Mouse (Mus musculus) embryonic facial prominence, embryonic 10.5 days (tissue): ENCODE results near the gene Frmpd1. TPM values are rescaled to one million over a fixed set of nuclear protein-coding genes. Genes with fewer than 3 reads are reported as not detected.

Experiments used
- DNase-seq: peaks from one replicate; pipeline ENCODE4 v3.0.0-alpha.2; 2017; ENCODE audit warnings: low spot score
- H3K27ac ChIP-seq: fragments of 300-500 bp; sonication (generic); replicated peaks from 2 replicates; pipeline ENCODE4 v1.5.1; 2016; ENCODE audit warnings: mild to moderate bottlenecking
- H3K27me3 ChIP-seq: fragments of 300-500 bp; sonication (generic); replicated peaks from 2 replicates; pipeline ENCODE4 v1.6.1; 2016; ENCODE audit warnings: low read depth, mild to moderate bottlenecking; ENCODE audit not compliant: poor library complexity, severe bottlenecking
- H3K36me3 ChIP-seq: fragments of 300-500 bp; sonication (generic); replicated peaks from 2 replicates; pipeline ENCODE4 v1.6.1; 2016; ENCODE audit warnings: mild to moderate bottlenecking, moderate library complexity
- H3K4me1 ChIP-seq: fragments of 300-500 bp; sonication (generic); 2 replicates; pipeline ENCODE4 v1.6.1; 2016
- H3K4me3 ChIP-seq: fragments of 300-500 bp; sonication (generic); 2 replicates; pipeline ENCODE4 v1.5.1; 2016; ENCODE audit warnings: mild to moderate bottlenecking, moderate library complexity
- H3K9me3 ChIP-seq: fragments of 300-500 bp; sonication (generic); 2 replicates; pipeline ENCODE4 v1.6.1; 2016; ENCODE audit warnings: mild to moderate bottlenecking
- WGBS: fragments of 180-500 bp; shearing (Covaris S2); methylation state at CpG from one replicate; pipeline ENCODE4 v1.1.7; 2016; 5-methylcytosine and 5-hydroxymethylcytosine counted together
- polyA plus RNA-seq: library from polyadenylated mRNA; unstranded; fragments of >200 nt; fragmentation: Nextera tagmentation; extraction: Ambion mirVana; gene quantifications from 2 replicates; pipeline ENCODE4 v1.2.1, GENCODE M21; 2016

Gene Frmpd1
- polyA plus RNA-seq, 1 experiment from 2014 or later = 2.0 TPM

GRCm38 (mm10) chr4:45185331-45185669 lies 625 bp downstream of the Frmpd1 start:
- no peaks in the 10 kb centered on the region for H3K36me3 ChIP-seq
- peak overlapping the region; percentile 83; the same call in 1 of the 2 replicates for H3K27ac ChIP-seq
- peak overlapping the region; percentile 78 for H3K4me3 ChIP-seq
- H3K9me3 ChIP-seq = no peaks in the 10 kb centered on the region
- H3K27me3 ChIP-seq = peaks cover 75% of the 10 kb centered on the region
- under 1% methylated on average over 10 of the region's 10 CpGs for WGBS
- H3K4me1 ChIP-seq = peaks cover 27% of the 10 kb centered on the region
- no peak for DNase-seq

GRCm38 (mm10) chr4:45198296-45198695 lies 13.6 kb downstream of the Frmpd1 start:
- no peak for DNase-seq

GRCm38 (mm10) chr4:45203283-45203682 lies 18.6 kb downstream of the Frmpd1 start:
- H3K4me1 ChIP-seq = peaks cover 29% of the 10 kb centered on the region
- no peak overlapping the region for H3K4me3 ChIP-seq
- H3K27me3 ChIP-seq = no peaks in the 10 kb centered on the region
- DNase-seq = no peak
- 87% methylated on average over 7 of the region's 7 CpGs for WGBS
- no peaks in the 10 kb centered on the region for H3K36me3 ChIP-seq
- no peaks in the 10 kb centered on the region for H3K9me3 ChIP-seq
- H3K27ac ChIP-seq = no peak overlapping the region

More at GRCm38 (mm10) chr4:45198296-45198695, 13.6 kb downstream of the Frmpd1 start:
- Histone ChIP-seq H3K27ac (no peak overlapping the region), H3K4me3 (no peak overlapping the region), H3K36me3 (no peaks in the 10 kb centered on the region), H3K9me3 (no peaks in the 10 kb centered on the region), H3K4me1 (peaks cover 18% of the 10 kb centered on the region; the same call in 1 of the 2 replicates), H3K27me3 (no peaks in the 10 kb centered on the region)
- WGBS = 33% methylated on average over 3 of the region's 3 CpGs

- no peak overlapping the region for H3K27ac ChIP-seq
- no peaks in the 10 kb centered on the region for H3K27me3 ChIP-seq
- no peaks in the 10 kb centered on the region for H3K36me3 ChIP-seq
- 62% methylated on average over 4 of the region's 4 CpGs for WGBS
- DNase-seq = no peak
- no peak overlapping the region for H3K4me3 ChIP-seq
- H3K4me1 ChIP-seq = peaks cover 33% of the 10 kb centered on the region
- H3K9me3 ChIP-seq = no peaks in the 10 kb centered on the region
Observed at GRCm38 (mm10) chr4:45207444-45207843, 22.8 kb downstream of the Frmpd1 start.

GRCm38 (mm10) chr4:45208832-45209363 lies 24.2 kb downstream of the Frmpd1 start:
- Histone ChIP-seq H3K27me3 (no peaks in the 10 kb centered on the region), H3K9me3 (no peaks in the 10 kb centered on the region), H3K27ac (no peak overlapping the region), H3K36me3 (no peaks in the 10 kb centered on the region), H3K4me3 (no peak overlapping the region), H3K4me1 (peaks cover 31% of the 10 kb centered on the region)
- 58% methylated on average over 12 of the region's 12 CpGs for WGBS
- no peak for DNase-seq

- no peak overlapping the region for H3K4me3 ChIP-seq
- no peak overlapping the region for H3K27ac ChIP-seq
Observed at GRCm38 (mm10) chr4:45212342-45213063, 27.8 kb downstream of the Frmpd1 start.

GRCm38 (mm10) chr4:45219946-45220345 lies 35.3 kb downstream of the Frmpd1 start:
- WGBS = 91% methylated on average over 8 of the region's 8 CpGs
- H3K4me1 ChIP-seq = 0 out of 2 replicates have a peak, but pooled peaks cover 9% of the 10 kb centered on the region
- no peaks in the 10 kb centered on the region for H3K9me3 ChIP-seq
- H3K36me3 ChIP-seq = no peaks in the 10 kb centered on the region
- H3K27ac ChIP-seq = no peak overlapping the region
- H3K4me3 ChIP-seq = no peak overlapping the region
- no peak for DNase-seq
- no peaks in the 10 kb centered on the region for H3K27me3 ChIP-seq

More at GRCm38 (mm10) chr4:45212342-45213063, 27.8 kb downstream of the Frmpd1 start:
- no peak for DNase-seq
- peaks cover 22% of the 10 kb centered on the region for H3K4me1 ChIP-seq
- H3K36me3 ChIP-seq = no peaks in the 10 kb centered on the region
- 65% methylated on average over 11 of the region's 11 CpGs for WGBS
- no peaks in the 10 kb centered on the region for H3K9me3 ChIP-seq
- no peaks in the 10 kb centered on the region for H3K27me3 ChIP-seq

GRCm38 (mm10) chr4:45222395-45222794 lies 37.7 kb downstream of the Frmpd1 start:
- Histone ChIP-seq H3K9me3 (no peaks in the 10 kb centered on the region), H3K4me3 (no peak overlapping the region), H3K27ac (no peak overlapping the region), H3K4me1 (0 out of 2 replicates have a peak, but pooled peaks cover 9% of the 10 kb centered on the region), H3K27me3 (no peaks in the 10 kb centered on the region), H3K36me3 (no peaks in the 10 kb centered on the region)
- no peak for DNase-seq
- WGBS = 88% methylated on average over 2 of the region's 2 CpGs

- 84% methylated on average over 5 of the region's 5 CpGs for WGBS
- DNase-seq = no peak
- Histone ChIP-seq H3K36me3 (no peaks in the 10 kb centered on the region), H3K4me1 (no peaks in the 10 kb centered on the region), H3K9me3 (no peaks in the 10 kb centered on the region), H3K27me3 (no peaks in the 10 kb centered on the region), H3K4me3 (no peak overlapping the region), H3K27ac (no peak overlapping the region)
Observed at GRCm38 (mm10) chr4:45230263-45230662, 45.6 kb downstream of the Frmpd1 start.

GRCm38 (mm10) chr4:45238260-45238659 lies 53.6 kb downstream of the Frmpd1 start:
- H3K27me3 ChIP-seq = no peaks in the 10 kb centered on the region
- H3K4me3 ChIP-seq = no peak overlapping the region
- H3K27ac ChIP-seq = no peak overlapping the region
- 83% methylated on average over 5 of the region's 5 CpGs for WGBS
- no peaks in the 10 kb centered on the region for H3K36me3 ChIP-seq
- H3K4me1 ChIP-seq = peaks cover 8% of the 10 kb centered on the region
- H3K9me3 ChIP-seq = no peaks in the 10 kb centered on the region
- no peak for DNase-seq

GRCm38 (mm10) chr4:45241330-45241729 lies 56.7 kb downstream of the Frmpd1 start:
- H3K36me3 ChIP-seq = no peaks in the 10 kb centered on the region
- no peak overlapping the region for H3K4me3 ChIP-seq
- 78% methylated on average over 5 of the region's 5 CpGs for WGBS
- peaks cover 19% of the 10 kb centered on the region for H3K4me1 ChIP-seq
- no peaks in the 10 kb centered on the region for H3K9me3 ChIP-seq
- H3K27ac ChIP-seq = no peak overlapping the region
- no peak for DNase-seq
- H3K27me3 ChIP-seq = no peaks in the 10 kb centered on the region

GRCm38 (mm10) chr4:45242163-45242562 lies 57.5 kb downstream of the Frmpd1 start:
- Histone ChIP-seq H3K4me3 (no peak overlapping the region), H3K36me3 (no peaks in the 10 kb centered on the region), H3K9me3 (no peaks in the 10 kb centered on the region), H3K27ac (no peak overlapping the region), H3K27me3 (no peaks in the 10 kb centered on the region), H3K4me1 (peaks cover 19% of the 10 kb centered on the region)
- no peak for DNase-seq
- WGBS = 80% methylated on average over 7 of the region's 7 CpGs

GRCm38 (mm10) chr4:45243211-45243902 lies 58.7 kb downstream of the Frmpd1 start:
- Histone ChIP-seq H3K36me3 (no peaks in the 10 kb centered on the region), H3K27ac (peak overlapping the region; percentile 70), H3K27me3 (no peaks in the 10 kb centered on the region), H3K9me3 (no peaks in the 10 kb centered on the region), H3K4me3 (no peak overlapping the region), H3K4me1 (peaks cover 19% of the 10 kb centered on the region)
- no peak for DNase-seq
- 65% methylated on average over 15 of the region's 15 CpGs for WGBS
